In the genomic region with DNA sequence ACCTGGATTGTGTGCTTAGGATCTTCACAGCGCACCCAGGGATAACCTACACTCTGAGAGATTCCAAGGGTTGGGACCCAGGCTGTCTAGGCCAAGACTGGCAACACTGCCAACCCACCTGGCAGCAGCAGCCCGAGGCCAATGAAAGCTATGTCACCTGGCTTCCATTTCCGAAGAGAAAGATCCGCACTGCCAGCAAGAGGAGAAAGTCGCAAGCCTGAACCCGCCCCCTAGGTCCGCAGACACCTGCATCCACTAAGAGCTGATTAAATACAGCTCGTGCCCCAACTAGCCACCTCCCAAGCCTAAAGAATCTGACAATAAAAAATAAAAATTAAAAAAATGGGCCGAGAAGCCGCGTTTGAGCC, we compare ENCODE assay signal across 8 mouse cellular contexts. TPM values are rescaled to one million over a fixed set of nuclear protein-coding genes. Genes with fewer than 3 reads are reported as not detected.
DNase-seq lines count a peak whose midpoint lies in the region; ATAC-seq and TF ChIP-seq lines count a peak whose summit lies in the region.

No protein-coding gene starts in this region.

- H3K9ac ChIP-seq in heart, embryonic 13.5 days: peak overlapping the region; percentile 87
- H3K9ac ChIP-seq in intestine, embryonic 16.5 days (ENCODE audit: low read depth, low read length): peak overlapping the region; percentile 90
- peak overlapping the region; percentile 75 for H3K9ac ChIP-seq in stomach, embryonic 16.5 days (ENCODE audit: low read length)

- no peaks in the 10 kb centered on the region for H3K27me3 ChIP-seq in heart, embryonic 13.5 days (replicated peaks)
- no peaks in the 10 kb centered on the region for H3K27me3 ChIP-seq in Patski
- no peaks in the 10 kb centered on the region for H3K27me3 ChIP-seq in intestine, embryonic 16.5 days (replicated peaks; ENCODE audit: control insufficient read depth, insufficient read depth, low read length)
- no peaks in the 10 kb centered on the region for H3K27me3 ChIP-seq in stomach, embryonic 16.5 days (ENCODE audit: control insufficient read depth, insufficient read depth, low read length)

- H3K4me3 ChIP-seq in heart, embryonic 13.5 days: peak overlapping the region; percentile 78
- H3K4me3 ChIP-seq in embryonic fibroblast, embryonic 13.5 days (ENCODE audit: insufficient read depth, low read length): peak overlapping the region; percentile 81
- peak overlapping the region; percentile 86 for H3K4me3 ChIP-seq in intestine, embryonic 16.5 days (ENCODE audit: low read length)
- peak overlapping the region; percentile 66 for H3K4me3 ChIP-seq in stomach, embryonic 16.5 days (replicated peaks; ENCODE audit: low read length)

- WGBS in heart, embryonic 13.5 days: 3% methylated on average over 11 of the region's 11 CpGs
- WGBS in intestine, embryonic 16.5 days: 2% methylated on average over 11 of the region's 11 CpGs
- WGBS in stomach, embryonic 16.5 days: 2% methylated on average over 11 of the region's 11 CpGs

- no peak for TF ChIP-seq CTCF in Patski (IDR thresholded peaks at IDR 0.05)
- no peak for TF ChIP-seq CTCF in embryonic fibroblast, embryonic 13.5 days (IDR thresholded peaks at IDR 0.05; ENCODE audit: borderline replicate concordance, insufficient read depth, low read length)

- H3K4me1 ChIP-seq in heart, embryonic 13.5 days: peaks cover 25% of the 10 kb centered on the region
- H3K4me1 ChIP-seq in embryonic fibroblast, embryonic 13.5 days (ENCODE audit: control insufficient read depth, insufficient read depth, low read length): no peaks in the 10 kb centered on the region
- H3K4me1 ChIP-seq in intestine, embryonic 16.5 days (ENCODE audit: control insufficient read depth, insufficient read depth, low read length): peaks cover 10% of the 10 kb centered on the region; the same call in 1 of the 2 replicates
- H3K4me1 ChIP-seq in stomach, embryonic 16.5 days (ENCODE audit: control insufficient read depth, insufficient read depth, low read length): peaks cover 21% of the 10 kb centered on the region

- peaks cover 28% of the 10 kb centered on the region for H3K36me3 ChIP-seq in heart, embryonic 13.5 days
- peaks cover 3% of the 10 kb centered on the region; the same call in 1 of the 2 replicates for H3K36me3 ChIP-seq in intestine, embryonic 16.5 days (ENCODE audit: control insufficient read depth, insufficient read depth, low read length)
- no peaks in the 10 kb centered on the region for H3K36me3 ChIP-seq in stomach, embryonic 16.5 days (ENCODE audit: control insufficient read depth, insufficient read depth, low read length)

- ATAC-seq in heart, embryonic 13.5 days (ENCODE audit: extremely low read depth, insufficient number of reproducible peaks, low FRiP score, low TSS enrichment): no peak
- peak; percentile 27 for ATAC-seq in Patski
- ATAC-seq in intestine, embryonic 16.5 days: peak; percentile 47
- no peak for ATAC-seq in stomach, embryonic 16.5 days (ENCODE audit: insufficient read depth, low FRiP score)

- H3K9me3 ChIP-seq in heart, embryonic 13.5 days: no peaks in the 10 kb centered on the region
- H3K9me3 ChIP-seq in intestine, embryonic 16.5 days (ENCODE audit: control insufficient read depth, low read length): no peaks in the 10 kb centered on the region
- H3K9me3 ChIP-seq in stomach, embryonic 16.5 days (replicated peaks; ENCODE audit: control insufficient read depth, low read length): no peaks in the 10 kb centered on the region

- no peak for DNase-seq in heart, adult 8-10 months (ENCODE audit: low spot score)
- no peak for DNase-seq in Patski (ENCODE audit: low read depth, low spot score)
- DNase-seq in lung, postnatal 10 days: peak; percentile 7
- no peak for DNase-seq in gastrocnemius, adult 8-10 months (ENCODE audit: low spot score in 2 of 2)

- no peak for TF ChIP-seq POLR2A in embryonic fibroblast, embryonic 13.5 days (IDR thresholded peaks at IDR 0.05; ENCODE audit: low read depth, low read length)

- H3K4me2 ChIP-seq in heart, embryonic 13.5 days: peak overlapping the region; percentile 88
- peak overlapping the region; percentile 68 for H3K4me2 ChIP-seq in intestine, embryonic 16.5 days (ENCODE audit: low read depth, low read length)
- peak overlapping the region; percentile 81 for H3K4me2 ChIP-seq in stomach, embryonic 16.5 days (ENCODE audit: low read depth, low read length)

- no peak overlapping the region for H3K27ac ChIP-seq in heart, embryonic 13.5 days (replicated peaks)
- H3K27ac ChIP-seq in embryonic fibroblast, embryonic 13.5 days (ENCODE audit: insufficient read depth, low read length): no peak overlapping the region
- H3K27ac ChIP-seq in intestine, embryonic 16.5 days (ENCODE audit: low read length): peak overlapping the region; percentile 67
- peak overlapping the region; percentile 47 for H3K27ac ChIP-seq in stomach, embryonic 16.5 days (ENCODE audit: low read length)

- POLR2A ChIA-PET in Patski (lab: Charles Lee): no interaction called here

- in situ Hi-C loops in Patski (cut with MboI; ENCODE audit: low pct_unique_long_range_greater_than_20kb): loop anchor here (10.0 kb wide), 2 partner anchors 157 to 187 kb away; no protein-coding TSS in a partner anchor

- CTCF ChIA-PET in Patski (lab: Charles Lee): no interaction called here

RNA-seq across cellular contexts. Expression of gene Tk2, which starts 0.5 kb away (rescaled TPM):
- 10.3 and 10.8 TPM in 2 replicates for polyA plus RNA-seq in heart, embryonic 13.5 days (2015; fragmentation: Nextera tagmentation; extraction: Ambion mirVana)
- 10 to 100 TPM in 1 of 4 experiments, 1 to 10 TPM in 3; 6.5 to 10.4 (median 9.3) TPM for total RNA-seq in heart, adult 8-10 months (2022)
- 22.0 TPM for polyA plus RNA-seq in Patski (2021)
- polyA plus RNA-seq in embryonic fibroblast, embryonic 13.5 days (2011; ENCODE audit: insufficient read length, low read depth, missing spikeins): 12.8 and 16.9 TPM in 2 replicates
- polyA plus RNA-seq in intestine, embryonic 16.5 days (2015; fragmentation: Nextera tagmentation; extraction: Ambion mirVana): 13.4 and 14.0 TPM in 2 replicates
- polyA plus RNA-seq in stomach, embryonic 16.5 days (2015; fragmentation: Nextera tagmentation; extraction: Ambion mirVana): 15.1 and 16.5 TPM in 2 replicates
- total RNA-seq in gastrocnemius, adult 8-10 months (2022): 1 to 10 TPM; 2.9 to 4.2 (median 3.9) TPM

RNA-seq across cellular contexts. Expression of gene Cklf, which starts 2.8 kb away (rescaled TPM):
- 25.6 and 35.1 TPM in 2 replicates for polyA plus RNA-seq in heart, embryonic 13.5 days (2015; fragmentation: Nextera tagmentation; extraction: Ambion mirVana)
- 1 to 10 TPM; 3.1 to 4.6 (median 4.2) TPM for total RNA-seq in heart, adult 8-10 months (2022)
- 22.0 TPM for polyA plus RNA-seq in Patski (2021)
- 26.7 and 27.6 TPM in 2 replicates for polyA plus RNA-seq in embryonic fibroblast, embryonic 13.5 days (2011; ENCODE audit: insufficient read length, low read depth, missing spikeins)
- polyA plus RNA-seq in intestine, embryonic 16.5 days (2015; fragmentation: Nextera tagmentation; extraction: Ambion mirVana): 27.6 and 30.6 TPM in 2 replicates
- 34.4 and 38.7 TPM in 2 replicates for polyA plus RNA-seq in stomach, embryonic 16.5 days (2015; fragmentation: Nextera tagmentation; extraction: Ambion mirVana)
- total RNA-seq in gastrocnemius, adult 8-10 months (2022): 1 to 10 TPM in 2 of 4 experiments, under 1 TPM in 2; 0.75 to 1.8 (median 1.2) TPM

RNA-seq across cellular contexts. Expression of gene Cmtm2a, which starts 45.1 kb away (rescaled TPM):
- not detected in 2 replicates for polyA plus RNA-seq in heart, embryonic 13.5 days (2015; fragmentation: Nextera tagmentation; extraction: Ambion mirVana)
- not detected for total RNA-seq in heart, adult 8-10 months (2022)
- polyA plus RNA-seq in Patski (2021): not detected
- polyA plus RNA-seq in embryonic fibroblast, embryonic 13.5 days (2011; ENCODE audit: insufficient read length, low read depth, missing spikeins): not detected in 2 replicates
- not detected in 2 replicates for polyA plus RNA-seq in intestine, embryonic 16.5 days (2015; fragmentation: Nextera tagmentation; extraction: Ambion mirVana)
- polyA plus RNA-seq in stomach, embryonic 16.5 days (2015; fragmentation: Nextera tagmentation; extraction: Ambion mirVana): not detected in 2 replicates
- not detected for total RNA-seq in gastrocnemius, adult 8-10 months (2022)

Comparison
In these comparisons a context has a peak if more than half of its experiments do, and no peak if none do; other contexts are left out.
1. ATAC-seq: peak in Patski (single experiment) and intestine, embryonic 16.5 days (single experiment); none in heart, embryonic 13.5 days (single experiment) and stomach, embryonic 16.5 days (single experiment).
2. H3K27ac ChIP-seq: peak in intestine, embryonic 16.5 days (single experiment) and stomach, embryonic 16.5 days (single experiment); none in heart, embryonic 13.5 days (single experiment) and embryonic fibroblast, embryonic 13.5 days (single experiment).
3. Peak in every context shown above with its lines, with median percentiles within 50 percentile points of each other: H3K4me2 ChIP-seq, H3K4me3 ChIP-seq and H3K9ac ChIP-seq.